Mouse (Mus musculus): ENCODE data around the gene Anp32b. TPM values are rescaled to one million over a fixed set of nuclear protein-coding genes. Genes with fewer than 3 reads are reported as not detected.

Anp32b gene
- polyA plus RNA-seq, 1 experiment: 712 TPM

DNA sequence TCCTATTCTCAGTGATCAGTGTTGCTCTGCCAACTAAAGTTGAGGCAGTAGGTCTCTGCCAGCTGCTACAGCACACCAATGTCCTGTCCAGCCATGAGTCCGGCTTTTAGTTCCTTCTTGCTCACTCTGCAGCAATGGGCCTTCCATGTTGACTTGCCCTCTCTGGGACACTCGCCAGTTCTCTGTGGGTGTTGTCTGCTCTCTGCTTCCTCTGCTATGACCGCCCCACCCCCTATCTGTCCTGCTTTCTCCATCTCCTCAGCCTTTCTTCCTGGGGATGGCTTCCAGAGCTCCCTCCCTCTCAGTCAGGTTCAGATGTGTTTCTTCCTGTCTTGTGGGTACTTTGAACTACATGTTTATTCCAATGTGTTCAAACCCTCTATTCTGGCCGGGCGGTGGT lies 36.6 kb downstream of the Anp32b start:
- no peak overlapping the region for H3K27ac ChIP-seq (ENCODE audit: control insufficient read depth, insufficient read depth, low read depth, low read length, poor library complexity)
- no peak overlapping the region for H3K4me3 ChIP-seq (replicated peaks; ENCODE audit: control insufficient read depth, low read depth, low read length)
- WGBS: 56% methylated on average over 5 of the region's 5 CpGs
- TF ChIP-seq CTCF (IDR thresholded peaks at IDR 0.05; ENCODE audit: control insufficient read depth, insufficient read depth, low read length) (no peak), POLR2A (IDR thresholded peaks at IDR 0.05; ENCODE audit: borderline replicate concordance, control insufficient read depth, low read depth, low read length) (no peak)
- peaks cover 4% of the 10 kb centered on the region for H3K4me1 ChIP-seq (ENCODE audit: control insufficient read depth, insufficient read depth, low read length)

DNA sequence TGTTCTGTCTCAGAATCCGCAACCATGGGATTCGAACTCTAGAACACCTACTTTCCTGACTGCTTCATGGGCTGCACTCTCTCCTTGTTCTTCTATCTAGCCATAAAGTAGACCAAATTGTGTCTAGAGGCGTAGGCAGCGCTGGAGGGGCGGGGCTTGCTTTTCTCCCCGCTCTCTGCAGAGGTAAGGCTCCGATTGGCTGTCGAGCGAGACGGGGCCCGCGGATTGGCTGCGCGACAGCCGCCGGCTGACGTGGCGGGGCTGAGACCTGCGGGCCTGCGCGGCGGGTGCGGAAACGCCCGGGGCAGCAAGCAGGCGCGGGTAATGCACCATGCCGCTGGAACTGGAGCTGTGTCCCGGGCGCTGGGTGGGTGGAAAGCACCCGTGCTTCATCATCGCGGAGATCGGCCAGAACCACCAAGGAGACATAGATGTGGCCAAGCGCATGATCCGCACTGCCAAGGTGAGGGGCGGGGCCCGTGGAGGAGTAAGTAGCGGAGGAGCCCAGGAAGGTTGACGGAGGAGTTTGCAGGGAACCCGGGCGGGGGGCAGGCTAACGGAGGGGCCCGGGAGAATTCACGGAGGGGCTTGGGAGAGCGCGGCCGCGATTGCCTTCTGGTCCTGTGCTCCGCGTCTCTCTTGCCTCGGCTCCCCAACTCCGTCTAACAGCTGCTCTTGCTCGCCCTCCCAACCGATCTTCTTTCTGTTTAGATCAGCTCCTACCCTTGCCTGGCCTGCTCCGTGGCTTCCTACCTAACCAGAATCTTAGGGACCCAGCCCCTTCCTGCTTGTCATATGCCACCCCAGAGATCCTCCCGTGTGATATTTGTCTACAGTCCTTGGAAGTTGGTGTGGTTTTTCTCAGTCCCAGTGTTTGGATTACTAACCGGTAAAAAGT lies 38.6 kb downstream of the Anp32b start, which contains the start of gene Nans:
Nans (plus strand) TSS at position 221 of the 898 bp plus-strand sequence.
- H3K27ac ChIP-seq (ENCODE audit: control insufficient read depth, insufficient read depth, low read depth, low read length, poor library complexity): peak within 1 kb of the TSS; percentile 32; the same call in 1 of the 2 replicates
- TF ChIP-seq POLR2A (IDR thresholded peaks at IDR 0.05; ENCODE audit: borderline replicate concordance, control insufficient read depth, low read depth, low read length): peak; percentile 88; the same call in 1 of the 2 replicates
- no peak for TF ChIP-seq CTCF (IDR thresholded peaks at IDR 0.05; ENCODE audit: control insufficient read depth, insufficient read depth, low read length)
- WGBS: under 1% methylated on average over 58 of the region's 58 CpGs

DNA sequence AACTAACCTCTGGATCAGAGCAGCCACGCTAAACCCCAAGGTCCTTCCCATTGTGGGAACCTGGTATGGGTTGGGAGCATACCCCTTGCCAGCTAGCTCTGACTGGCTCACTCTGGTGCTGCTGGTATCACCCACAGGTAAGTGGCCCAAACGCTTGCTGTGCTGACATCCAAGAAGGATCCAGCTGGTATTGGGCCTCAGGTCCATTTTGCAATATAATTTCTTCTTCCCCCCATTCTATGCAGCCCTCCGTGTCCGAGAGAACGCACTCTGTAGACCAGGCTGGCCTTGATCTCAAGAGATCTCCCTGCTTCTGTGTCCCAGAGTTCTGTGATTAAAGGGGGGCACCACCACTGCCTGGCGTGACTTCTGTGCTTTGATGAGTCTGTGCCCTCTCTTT lies 42.4 kb downstream of the Anp32b start:
- no peaks in the 10 kb centered on the region; the same call in 1 of the 2 replicates for H3K4me1 ChIP-seq (ENCODE audit: control insufficient read depth, insufficient read depth, low read length)
- 90% methylated on average over 6 of the region's 6 CpGs for WGBS
- no peak overlapping the region for H3K27ac ChIP-seq (ENCODE audit: control insufficient read depth, insufficient read depth, low read depth, low read length, poor library complexity)
- H3K4me3 ChIP-seq (replicated peaks; ENCODE audit: control insufficient read depth, low read depth, low read length): no peak overlapping the region
- TF ChIP-seq CTCF (IDR thresholded peaks at IDR 0.05; ENCODE audit: control insufficient read depth, insufficient read depth, low read length) (no peak), POLR2A (IDR thresholded peaks at IDR 0.05; ENCODE audit: borderline replicate concordance, control insufficient read depth, low read depth, low read length) (no peak)

More for the DNA sequence above, 38.6 kb downstream of the Anp32b start, which contains the start of gene Nans:
- H3K4me3 ChIP-seq (replicated peaks; ENCODE audit: control insufficient read depth, low read depth, low read length): peak within 1 kb of the TSS; percentile 93
- H3K4me1 ChIP-seq (ENCODE audit: control insufficient read depth, insufficient read depth, low read length): peaks cover 4% of the 10 kb centered on the region

DNA sequence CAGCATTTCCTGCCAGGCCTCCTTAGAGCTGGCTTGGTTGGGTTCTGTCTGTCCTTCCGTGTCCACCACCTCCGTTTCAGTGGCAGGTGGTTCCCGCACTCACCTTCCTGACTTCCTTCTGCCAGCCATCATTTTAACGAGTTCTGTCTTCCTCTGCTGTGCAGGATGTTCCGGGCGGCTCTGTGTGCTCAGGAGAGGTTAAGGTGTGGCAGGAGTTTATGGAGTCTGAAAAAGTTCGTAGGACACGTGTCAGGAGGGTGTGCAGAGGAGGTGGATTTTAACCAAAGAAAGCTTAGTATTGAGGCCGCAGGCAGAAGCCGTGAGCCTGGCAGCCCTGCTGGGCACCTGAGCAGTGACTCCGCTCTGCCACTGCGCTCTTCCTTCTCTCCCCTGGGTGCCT lies 44.8 kb downstream of the Anp32b start:
- Histone ChIP-seq H3K27ac (ENCODE audit: control insufficient read depth, insufficient read depth, low read depth, low read length, poor library complexity) (no peak overlapping the region), H3K4me3 (replicated peaks; ENCODE audit: control insufficient read depth, low read depth, low read length) (no peak overlapping the region), H3K4me1 (ENCODE audit: control insufficient read depth, insufficient read depth, low read length) (no peaks in the 10 kb centered on the region)
- 83% methylated on average over 12 of the region's 12 CpGs for WGBS
- TF ChIP-seq CTCF (IDR thresholded peaks at IDR 0.05; ENCODE audit: control insufficient read depth, insufficient read depth, low read length) (no peak), POLR2A (IDR thresholded peaks at IDR 0.05; ENCODE audit: borderline replicate concordance, control insufficient read depth, low read depth, low read length) (no peak)

DNA sequence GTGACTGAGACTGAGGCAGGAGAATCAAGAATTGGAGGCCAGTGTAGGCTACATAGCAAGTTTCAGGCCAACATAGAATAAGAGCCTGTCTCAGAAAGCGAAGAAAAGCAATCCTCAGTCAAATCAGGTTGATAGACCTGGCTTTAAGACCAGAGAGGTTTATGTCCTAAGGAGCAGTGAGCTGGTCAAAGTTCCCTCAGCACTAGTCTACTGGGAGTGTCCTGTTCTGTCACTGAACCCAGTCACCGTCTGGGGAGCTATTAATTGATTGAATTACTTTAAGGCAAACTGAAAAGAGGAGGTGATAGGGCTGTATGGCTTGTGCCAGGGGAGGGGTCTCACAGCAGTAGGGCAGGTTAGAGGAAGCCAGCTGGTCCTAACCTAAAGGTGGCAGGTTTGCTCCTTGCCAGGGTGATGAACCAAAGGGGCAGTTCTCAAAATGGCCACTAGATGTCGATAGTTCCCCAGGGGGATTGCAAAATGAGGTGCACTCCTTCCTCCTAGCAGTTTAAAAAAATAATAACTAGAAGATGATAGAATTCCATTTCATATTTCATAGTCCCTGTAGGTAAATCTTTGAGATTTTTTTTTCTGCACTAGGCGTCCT lies 46.7 kb downstream of the Anp32b start:
- peak; percentile 88 for TF ChIP-seq CTCF (IDR thresholded peaks at IDR 0.05; ENCODE audit: control insufficient read depth, insufficient read depth, low read length)
- TF ChIP-seq POLR2A (IDR thresholded peaks at IDR 0.05; ENCODE audit: borderline replicate concordance, control insufficient read depth, low read depth, low read length): no peak
- WGBS: 45% methylated on average over 4 of the region's 4 CpGs
- no peaks in the 10 kb centered on the region for H3K4me1 ChIP-seq (ENCODE audit: control insufficient read depth, insufficient read depth, low read length)
- no peak overlapping the region for H3K4me3 ChIP-seq (replicated peaks; ENCODE audit: control insufficient read depth, low read depth, low read length)
- no peak overlapping the region for H3K27ac ChIP-seq (ENCODE audit: control insufficient read depth, insufficient read depth, low read depth, low read length, poor library complexity)

DNA sequence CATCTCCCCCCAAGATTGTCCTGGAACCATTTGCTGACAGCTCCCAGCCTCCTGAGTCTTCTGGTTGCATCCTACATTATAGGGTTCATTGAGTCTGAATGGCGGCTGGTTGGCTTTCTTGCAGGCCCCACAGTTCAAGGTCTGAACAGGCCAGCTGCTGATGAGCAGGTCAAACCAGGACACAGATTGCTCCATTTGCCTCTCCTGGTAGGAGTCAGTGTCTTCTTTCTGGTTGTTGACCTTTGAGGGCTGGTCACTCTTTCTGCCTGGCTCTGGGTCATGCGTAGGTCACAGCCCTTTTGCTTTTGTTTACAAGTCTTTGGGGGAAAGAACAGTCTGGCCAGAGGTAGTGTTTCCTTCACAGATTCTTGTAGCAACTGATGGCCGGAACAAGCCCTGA lies 47.8 kb downstream of the Anp32b start:
- H3K27ac ChIP-seq (ENCODE audit: control insufficient read depth, insufficient read depth, low read depth, low read length, poor library complexity): no peak overlapping the region
- WGBS: 87% methylated on average over 3 of the region's 3 CpGs
- no peak overlapping the region for H3K4me3 ChIP-seq (replicated peaks; ENCODE audit: control insufficient read depth, low read depth, low read length)
- TF ChIP-seq POLR2A (IDR thresholded peaks at IDR 0.05; ENCODE audit: borderline replicate concordance, control insufficient read depth, low read depth, low read length) (no peak), CTCF (IDR thresholded peaks at IDR 0.05; ENCODE audit: control insufficient read depth, insufficient read depth, low read length) (no peak)
- no peaks in the 10 kb centered on the region for H3K4me1 ChIP-seq (ENCODE audit: control insufficient read depth, insufficient read depth, low read length)

DNA sequence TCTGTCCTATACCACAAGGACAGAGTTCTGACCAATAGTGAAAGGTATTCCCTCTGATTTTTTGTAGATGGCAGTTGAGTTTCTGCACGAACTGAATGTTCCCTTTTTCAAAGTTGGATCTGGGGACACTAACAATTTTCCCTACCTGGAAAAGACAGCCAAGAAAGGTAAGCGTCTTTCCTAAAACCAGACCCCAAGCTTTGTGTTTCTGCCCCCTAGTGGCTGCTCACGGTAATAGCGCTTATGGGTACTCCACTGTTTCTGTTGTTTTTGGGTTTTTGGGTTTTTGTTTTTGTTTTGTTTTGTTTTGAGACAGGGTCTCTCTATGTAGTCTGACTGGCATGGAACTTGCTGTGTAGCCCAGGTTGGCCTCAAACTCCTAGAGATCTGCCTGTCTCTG lies 48.3 kb downstream of the Anp32b start:
- WGBS: 21% methylated on average over 4 of the region's 4 CpGs
- Histone ChIP-seq H3K27ac (ENCODE audit: control insufficient read depth, insufficient read depth, low read depth, low read length, poor library complexity) (no peak overlapping the region), H3K4me1 (ENCODE audit: control insufficient read depth, insufficient read depth, low read length) (no peaks in the 10 kb centered on the region), H3K4me3 (replicated peaks; ENCODE audit: control insufficient read depth, low read depth, low read length) (no peak overlapping the region)
- TF ChIP-seq POLR2A (IDR thresholded peaks at IDR 0.05; ENCODE audit: borderline replicate concordance, control insufficient read depth, low read depth, low read length) (no peak), CTCF (IDR thresholded peaks at IDR 0.05; ENCODE audit: control insufficient read depth, insufficient read depth, low read length) (peak; percentile 39; the same call in 1 of the 2 replicates)
